Mouse (Mus musculus): ENCODE measurements around the gene Wnt3. TPM values are rescaled to one million over a fixed set of nuclear protein-coding genes. Genes with fewer than 3 reads are reported as not detected.

The Wnt3 gene
- polyA plus RNA-seq, 1 experiment from 2014 or later: 9.8 TPM

DNA sequence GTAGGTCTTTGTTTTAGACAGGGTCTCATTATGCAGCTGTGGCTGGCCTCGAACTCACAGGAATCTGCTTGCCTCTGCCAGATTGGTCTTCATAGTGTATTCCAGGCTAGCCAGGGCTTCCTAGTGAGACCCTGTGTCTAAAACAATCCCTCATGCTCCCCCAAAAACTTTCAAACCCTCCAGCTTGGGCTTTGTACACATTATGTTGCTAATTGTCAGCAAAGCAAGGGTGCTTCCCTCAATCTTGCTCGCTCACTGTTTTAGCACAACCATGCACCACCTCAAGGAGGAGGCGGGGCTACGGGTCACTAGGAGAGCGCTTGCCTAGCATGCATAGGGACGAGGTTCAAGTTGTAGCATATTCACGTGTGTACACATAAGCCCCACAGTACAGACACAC, 54.9 kb downstream of the Wnt3 start:
- Histone ChIP-seq H3K36me3 (peaks cover 42% of the 10 kb centered on the region), H3K27me3 (ENCODE audit: low read depth, poor library complexity, severe bottlenecking) (peaks cover 8% of the 10 kb centered on the region; the same call in 1 of the 2 replicates), H3K4me3 (no peak overlapping the region), H3K4me1 (peaks cover 43% of the 10 kb centered on the region), H3K9me3 (replicated peaks) (no peaks in the 10 kb centered on the region), H3K27ac (replicated peaks) (no peak overlapping the region)
- DNase-seq (ENCODE audit: low spot score): no peak
- 88% methylated on average over 7 of the region's 7 CpGs for WGBS

DNA sequence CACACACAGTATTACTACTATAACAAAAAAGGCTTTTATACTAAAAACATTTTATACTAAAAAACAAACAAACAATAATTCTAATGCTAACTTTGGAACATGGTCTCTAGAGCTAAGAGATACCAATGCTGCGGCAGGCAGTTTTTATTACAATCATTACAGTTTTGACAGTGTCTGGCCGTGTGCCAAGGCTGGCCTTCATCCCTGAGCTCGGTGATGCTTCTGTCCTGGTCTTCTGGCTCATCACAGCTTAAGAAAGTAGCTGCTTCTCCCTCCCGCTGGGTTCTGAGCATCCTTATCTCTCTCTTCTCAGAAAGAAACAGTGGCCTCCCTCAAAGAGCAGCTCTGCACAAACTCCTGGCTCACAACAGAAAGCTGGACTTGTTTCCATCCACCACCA, 56.0 kb downstream of the Wnt3 start:
- DNase-seq (ENCODE audit: low spot score): no peak
- peaks cover 43% of the 10 kb centered on the region for H3K4me1 ChIP-seq
- peak overlapping the region; percentile 14; the same call in 1 of the 2 replicates for H3K27ac ChIP-seq (replicated peaks)
- H3K36me3 ChIP-seq: peaks cover 31% of the 10 kb centered on the region
- WGBS: 80% methylated on average over 4 of the region's 4 CpGs
- H3K27me3 ChIP-seq (ENCODE audit: low read depth, poor library complexity, severe bottlenecking): peaks cover 8% of the 10 kb centered on the region; the same call in 1 of the 2 replicates
- no peaks in the 10 kb centered on the region for H3K9me3 ChIP-seq (replicated peaks)
- H3K4me3 ChIP-seq: no peak overlapping the region

DNA sequence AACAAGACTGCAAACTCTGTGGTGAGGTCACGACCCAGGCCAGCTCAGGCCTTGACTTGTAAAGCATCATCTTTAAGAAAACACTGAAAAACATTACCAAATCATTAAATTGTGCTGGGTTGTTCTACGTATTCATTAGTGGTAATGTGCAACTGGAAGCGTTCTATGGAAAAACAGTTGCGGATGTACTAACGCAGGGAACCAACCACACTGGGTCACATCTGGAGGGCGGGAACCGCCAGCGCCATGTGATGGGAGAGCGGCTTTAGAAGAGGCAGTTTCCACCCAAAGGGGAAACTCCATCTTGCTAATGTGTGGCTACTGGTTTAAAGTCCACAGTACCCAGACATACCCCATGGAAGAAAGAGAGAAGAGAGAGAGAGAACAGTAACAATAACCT, 56.5 kb downstream of the Wnt3 start:
- H3K27me3 ChIP-seq (ENCODE audit: low read depth, poor library complexity, severe bottlenecking): peaks cover 8% of the 10 kb centered on the region; the same call in 1 of the 2 replicates
- peak overlapping the region; percentile 67 for H3K27ac ChIP-seq (replicated peaks)
- peaks cover 43% of the 10 kb centered on the region for H3K4me1 ChIP-seq
- peaks cover 26% of the 10 kb centered on the region for H3K36me3 ChIP-seq
- DNase-seq (ENCODE audit: low spot score): no peak
- 84% methylated on average over 9 of the region's 9 CpGs for WGBS
- no peaks in the 10 kb centered on the region for H3K9me3 ChIP-seq (replicated peaks)
- no peak overlapping the region for H3K4me3 ChIP-seq

DNA sequence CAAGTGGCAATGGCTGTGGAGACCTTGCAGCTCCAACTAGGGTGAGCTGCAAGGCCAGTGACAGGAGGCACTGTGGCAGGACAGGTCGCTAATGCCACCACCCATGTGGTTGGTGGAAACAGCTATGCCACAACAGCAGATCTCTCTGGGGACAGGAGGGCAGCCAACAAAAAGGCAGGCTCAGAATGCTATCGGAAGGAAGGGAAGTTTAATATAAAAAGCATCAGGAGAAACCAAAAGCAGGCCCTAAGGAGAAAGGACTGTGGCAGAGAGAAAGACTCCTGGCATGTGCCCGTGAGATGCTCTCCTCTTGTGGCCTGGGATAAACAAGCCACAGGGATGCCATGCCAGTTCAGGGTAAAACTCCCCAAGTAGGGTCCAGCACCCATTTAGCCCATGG, 57.8 kb downstream of the Wnt3 start:
- Histone ChIP-seq H3K27ac (replicated peaks) (peak overlapping the region; percentile 72), H3K4me1 (peaks cover 43% of the 10 kb centered on the region), H3K27me3 (ENCODE audit: low read depth, poor library complexity, severe bottlenecking) (peaks cover 8% of the 10 kb centered on the region; the same call in 1 of the 2 replicates), H3K4me3 (no peak overlapping the region), H3K9me3 (replicated peaks) (no peaks in the 10 kb centered on the region), H3K36me3 (peaks cover 15% of the 10 kb centered on the region)
- no peak for DNase-seq (ENCODE audit: low spot score)
- 71% methylated on average over 3 of the region's 3 CpGs for WGBS

DNA sequence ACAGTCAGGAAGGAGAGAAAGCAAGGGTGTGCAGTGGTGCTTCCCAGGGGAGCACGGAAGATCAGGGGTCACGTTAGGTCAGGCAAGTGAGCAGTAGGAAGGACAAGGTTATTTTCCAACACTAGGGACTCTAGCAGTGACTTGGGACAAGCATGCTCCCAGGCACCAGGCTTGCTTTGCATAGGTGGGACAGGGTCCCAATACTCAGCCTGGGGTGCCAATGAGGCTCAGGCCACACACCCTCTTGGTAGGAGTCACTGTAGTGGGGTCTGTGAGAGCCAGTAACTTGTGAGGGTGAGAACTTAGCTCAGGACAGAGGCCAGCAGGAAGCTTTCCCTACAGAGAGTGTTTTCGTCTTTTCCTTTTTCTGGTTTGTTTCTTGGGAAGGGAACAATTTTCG, 58.4 kb downstream of the Wnt3 start:
- Histone ChIP-seq H3K4me3 (no peak overlapping the region), H3K27me3 (ENCODE audit: low read depth, poor library complexity, severe bottlenecking) (peaks cover 8% of the 10 kb centered on the region; the same call in 1 of the 2 replicates), H3K36me3 (peaks cover 10% of the 10 kb centered on the region), H3K9me3 (replicated peaks) (no peaks in the 10 kb centered on the region), H3K4me1 (peaks cover 43% of the 10 kb centered on the region), H3K27ac (replicated peaks) (peak overlapping the region; percentile 72)
- DNase-seq (ENCODE audit: low spot score): no peak
- WGBS: 76% methylated on average over 4 of the region's 4 CpGs

DNA sequence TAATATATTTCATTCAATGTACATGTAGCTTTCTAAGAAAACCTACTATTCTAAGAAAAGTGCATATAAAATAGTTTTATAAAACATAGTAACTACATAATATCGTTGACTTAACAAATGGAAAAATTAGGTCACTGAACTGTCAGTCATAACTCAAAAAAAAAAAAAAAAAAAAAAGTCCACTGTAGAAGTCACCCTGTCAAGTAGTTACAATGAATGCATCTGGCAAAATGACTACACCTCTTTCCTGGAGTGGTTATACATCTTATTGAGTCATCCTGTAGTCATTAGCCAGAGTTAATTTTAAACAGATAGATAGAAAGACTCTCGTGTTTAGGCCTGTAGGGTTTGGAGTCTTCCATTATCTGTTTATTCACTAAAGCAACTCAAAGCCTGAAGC, 65.0 kb downstream of the Wnt3 start:
- Histone ChIP-seq H3K4me3 (no peak overlapping the region), H3K27me3 (ENCODE audit: low read depth, poor library complexity, severe bottlenecking) (0 out of 2 replicates have a peak, but pooled peaks cover 3% of the 10 kb centered on the region), H3K36me3 (peaks cover 8% of the 10 kb centered on the region), H3K27ac (replicated peaks) (0 out of 2 replicates have a peak overlapping the region, but pooled peaks have one; percentile 85), H3K4me1 (peaks cover 29% of the 10 kb centered on the region), H3K9me3 (replicated peaks) (no peaks in the 10 kb centered on the region; the same call in 1 of the 2 replicates)
- WGBS: 89% methylated on average over 2 of the region's 2 CpGs
- no peak for DNase-seq (ENCODE audit: low spot score)

DNA sequence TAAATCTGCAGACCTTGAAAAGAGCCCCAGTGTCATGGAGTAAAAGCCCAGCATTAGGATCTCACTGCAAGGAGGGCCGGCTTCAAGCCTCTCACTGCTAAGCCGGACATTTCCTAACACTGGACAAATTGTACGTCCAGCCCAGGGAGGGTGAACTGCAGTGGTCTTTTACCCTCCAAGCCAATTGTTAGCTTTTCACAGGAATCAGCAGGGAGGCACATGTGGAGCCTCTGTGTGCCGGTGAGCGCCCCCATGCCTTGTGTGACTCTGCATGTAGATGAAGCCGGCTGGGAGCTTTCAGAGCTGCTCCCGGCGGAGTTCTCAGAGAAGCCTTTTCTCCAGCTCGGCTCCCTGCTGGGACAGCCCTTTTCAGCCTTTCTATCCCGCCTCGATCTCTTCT, 66.9 kb downstream of the Wnt3 start:
- H3K4me1 ChIP-seq: peaks cover 29% of the 10 kb centered on the region
- H3K4me3 ChIP-seq: peak overlapping the region; percentile 29
- H3K27me3 ChIP-seq (ENCODE audit: low read depth, poor library complexity, severe bottlenecking): 0 out of 2 replicates have a peak, but pooled peaks cover 3% of the 10 kb centered on the region
- DNase-seq (ENCODE audit: low spot score): peak; percentile 88
- peak overlapping the region; percentile 85 for H3K27ac ChIP-seq (replicated peaks)
- peaks cover 13% of the 10 kb centered on the region for H3K36me3 ChIP-seq
- WGBS: 0% methylated on average over 11 of the region's 11 CpGs
- no peaks in the 10 kb centered on the region; the same call in 1 of the 2 replicates for H3K9me3 ChIP-seq (replicated peaks)

DNA sequence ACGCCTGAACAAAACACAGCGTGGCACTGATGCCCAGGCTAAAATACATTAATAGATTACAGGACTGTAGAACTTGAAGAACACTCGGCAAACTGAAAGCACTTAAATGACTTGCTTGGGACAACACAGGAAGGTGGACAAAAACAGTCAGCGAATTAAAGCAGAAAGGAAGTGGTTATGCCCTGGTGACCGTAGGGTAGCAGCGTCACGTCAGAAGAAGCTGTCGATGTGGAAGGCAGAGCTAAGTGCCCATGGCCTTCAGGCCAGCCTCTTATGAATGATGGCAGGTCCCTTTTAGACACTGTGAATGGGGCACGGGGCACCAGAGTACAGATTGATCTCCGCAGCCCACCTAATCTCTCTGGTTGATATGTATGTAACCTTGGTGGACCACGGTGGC, 74.3 kb downstream of the Wnt3 start:
- H3K4me1 ChIP-seq: peaks cover 17% of the 10 kb centered on the region
- no peaks in the 10 kb centered on the region for H3K27me3 ChIP-seq (ENCODE audit: low read depth, poor library complexity, severe bottlenecking)
- DNase-seq (ENCODE audit: low spot score): no peak
- H3K36me3 ChIP-seq: peaks cover 30% of the 10 kb centered on the region
- WGBS: 93% methylated on average over 11 of the region's 11 CpGs
- no peaks in the 10 kb centered on the region for H3K9me3 ChIP-seq (replicated peaks)
- H3K4me3 ChIP-seq: no peak overlapping the region
- H3K27ac ChIP-seq (replicated peaks): 0 out of 2 replicates have a peak overlapping the region, but pooled peaks have one; percentile 10

DNA sequence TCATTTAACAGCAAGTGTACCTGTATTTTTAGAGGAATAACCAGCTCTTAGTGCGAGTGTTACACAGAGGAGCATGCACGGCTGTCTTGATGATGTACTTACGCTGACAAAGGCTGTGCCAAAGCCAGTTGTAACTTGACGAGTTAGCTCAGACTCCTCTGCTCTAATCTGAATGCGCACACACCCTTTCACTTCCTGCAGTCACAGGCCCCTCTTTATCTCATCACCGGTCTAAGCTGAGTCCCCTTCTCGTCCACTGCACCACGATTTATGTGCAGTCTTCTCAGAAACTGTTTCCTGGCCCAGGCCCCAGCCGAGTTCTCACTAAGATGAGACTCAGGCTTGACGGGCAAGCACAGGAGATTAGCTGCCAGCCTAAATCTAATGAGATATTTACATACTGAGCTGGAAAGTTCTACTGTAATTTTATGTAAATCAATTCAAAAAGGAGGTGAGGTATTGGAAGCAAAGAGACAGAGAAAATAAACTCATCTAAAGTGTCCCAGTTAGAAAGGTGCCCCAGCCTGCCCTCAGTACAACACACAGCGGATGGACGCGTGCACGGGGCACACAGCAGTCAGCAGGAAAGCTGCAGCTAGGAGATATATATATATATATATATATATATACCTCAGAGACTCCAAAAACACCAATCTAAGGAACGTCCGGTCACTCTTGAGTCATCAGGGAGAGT, 78.8 kb downstream of the Wnt3 start:
- no peak for DNase-seq (ENCODE audit: low spot score)
- no peaks in the 10 kb centered on the region for H3K27me3 ChIP-seq (ENCODE audit: low read depth, poor library complexity, severe bottlenecking)
- H3K4me3 ChIP-seq: no peak overlapping the region
- H3K4me1 ChIP-seq: peaks cover 46% of the 10 kb centered on the region
- peaks cover 21% of the 10 kb centered on the region for H3K36me3 ChIP-seq
- 54% methylated on average over 16 of the region's 16 CpGs for WGBS
- H3K9me3 ChIP-seq (replicated peaks): no peaks in the 10 kb centered on the region
- peak overlapping the region; percentile 76 for H3K27ac ChIP-seq (replicated peaks)

DNA sequence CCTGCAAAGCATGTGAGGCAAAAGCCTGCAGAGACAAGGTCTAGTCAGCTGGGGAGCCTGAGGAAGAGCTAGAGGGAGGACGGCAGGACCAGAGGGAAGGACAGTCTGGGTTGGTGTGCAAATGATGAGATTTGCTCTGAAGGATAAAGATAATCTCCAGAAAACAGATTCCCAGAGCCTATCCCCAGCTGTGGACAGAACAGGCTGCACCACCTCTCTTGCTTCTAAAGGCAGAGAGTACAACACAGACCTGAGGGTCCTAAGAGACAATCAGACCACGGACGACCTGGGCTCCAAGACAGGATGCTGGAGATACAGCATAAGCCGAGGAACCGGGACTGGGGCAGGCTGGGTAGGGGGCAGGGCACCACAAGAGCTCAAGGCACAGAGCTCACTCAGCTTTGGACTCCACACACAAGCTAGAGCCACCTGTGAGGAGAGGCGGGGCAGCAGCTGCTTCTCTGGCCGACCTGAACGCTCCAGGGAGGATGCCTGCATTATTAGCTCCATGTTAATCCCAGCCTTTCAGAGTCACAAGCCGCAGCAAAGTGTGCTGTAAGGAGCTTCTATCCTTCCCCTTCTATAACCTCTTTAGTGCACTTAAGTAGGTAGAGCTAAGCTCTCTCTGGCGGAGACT, 79.5 kb downstream of the Wnt3 start:
- Histone ChIP-seq H3K36me3 (peaks cover 23% of the 10 kb centered on the region), H3K27ac (replicated peaks) (peak overlapping the region; percentile 76)
- peak; percentile 50 for DNase-seq (ENCODE audit: low spot score)

DNA sequence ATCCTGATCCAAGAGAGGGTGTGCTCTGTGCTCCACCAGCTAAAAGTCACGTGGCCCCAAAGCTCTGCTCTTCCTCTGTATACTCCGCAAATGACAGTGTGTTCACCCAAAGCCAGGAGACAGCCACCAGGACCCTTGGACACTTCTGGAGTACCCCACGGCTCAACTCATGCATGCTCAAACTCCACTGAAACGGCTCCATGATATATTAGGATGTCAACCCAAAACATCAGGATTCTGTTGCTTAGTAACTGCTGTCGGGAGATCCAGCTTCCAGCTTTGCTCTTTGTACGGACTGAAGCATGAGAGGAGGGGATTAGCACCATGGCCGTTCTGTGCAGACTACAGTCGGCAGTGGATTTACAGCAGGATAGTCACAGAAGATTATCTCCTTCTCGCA, 80.3 kb downstream of the Wnt3 start:
- peak overlapping the region; percentile 76 for H3K27ac ChIP-seq (replicated peaks)
- peaks cover 55% of the 10 kb centered on the region for H3K4me1 ChIP-seq
- no peaks in the 10 kb centered on the region for H3K9me3 ChIP-seq (replicated peaks)
- WGBS: 26% methylated on average over 9 of the region's 9 CpGs
- H3K4me3 ChIP-seq: peak overlapping the region; percentile 33
- H3K27me3 ChIP-seq (ENCODE audit: low read depth, poor library complexity, severe bottlenecking): no peaks in the 10 kb centered on the region
- DNase-seq (ENCODE audit: low spot score): peak; percentile 58
- H3K36me3 ChIP-seq: peaks cover 29% of the 10 kb centered on the region

More for the DNA sequence above, 79.5 kb downstream of the Wnt3 start:
- Histone ChIP-seq H3K4me3 (peak overlapping the region; percentile 33; the same call in 1 of the 2 replicates), H3K4me1 (peaks cover 48% of the 10 kb centered on the region), H3K27me3 (ENCODE audit: low read depth, poor library complexity, severe bottlenecking) (no peaks in the 10 kb centered on the region), H3K9me3 (replicated peaks) (no peaks in the 10 kb centered on the region)
- 14% methylated on average over 10 of the region's 10 CpGs for WGBS

DNA sequence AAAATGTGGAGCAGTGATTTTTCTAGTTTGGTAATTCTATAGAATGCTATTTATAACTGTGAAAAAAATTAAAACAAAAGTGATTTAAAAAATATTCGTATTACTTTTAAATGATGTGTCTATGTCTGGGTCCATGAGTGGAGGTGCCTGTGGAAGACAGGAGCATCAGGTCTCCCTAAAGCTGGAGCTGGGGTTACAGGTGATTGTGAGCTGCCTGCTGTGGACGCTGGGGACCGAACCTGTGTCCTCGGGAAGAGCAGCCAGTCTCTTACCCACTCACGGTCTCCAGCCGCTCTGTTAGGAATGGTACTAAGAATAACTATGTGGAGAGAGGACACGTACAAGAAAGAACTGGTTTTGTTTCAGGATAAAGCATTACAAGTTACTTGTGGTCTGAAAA, 82.7 kb downstream of the Wnt3 start:
- H3K27ac ChIP-seq (replicated peaks): no peak overlapping the region
- no peak for DNase-seq (ENCODE audit: low spot score)
- no peak overlapping the region for H3K4me3 ChIP-seq
- peaks cover 45% of the 10 kb centered on the region for H3K36me3 ChIP-seq
- no peaks in the 10 kb centered on the region for H3K9me3 ChIP-seq (replicated peaks)
- 91% methylated on average over 7 of the region's 7 CpGs for WGBS
- H3K27me3 ChIP-seq (ENCODE audit: low read depth, poor library complexity, severe bottlenecking): no peaks in the 10 kb centered on the region
- H3K4me1 ChIP-seq: peaks cover 68% of the 10 kb centered on the region

DNA sequence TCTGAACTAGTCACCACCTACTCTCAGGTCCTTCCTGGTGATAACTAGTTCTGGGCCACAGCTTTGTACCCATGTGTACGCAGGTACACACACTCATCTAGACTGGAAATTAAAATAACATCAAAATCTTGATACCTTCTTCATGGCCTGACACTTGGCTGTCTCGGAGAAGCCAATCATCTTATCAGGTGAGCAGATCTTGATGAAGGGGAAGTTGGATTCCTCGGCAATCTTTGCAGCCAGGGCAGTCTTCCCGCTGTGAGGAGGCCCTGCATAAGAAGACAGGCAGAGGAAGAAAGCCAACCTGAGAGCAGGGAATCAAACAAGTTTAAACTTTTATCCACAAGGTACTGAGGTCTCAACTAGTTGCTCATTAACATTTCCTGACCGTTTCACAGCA, 84.8 kb downstream of the Wnt3 start:
- WGBS: 69% methylated on average over 5 of the region's 5 CpGs
- H3K4me1 ChIP-seq: peaks cover 53% of the 10 kb centered on the region
- H3K27ac ChIP-seq (replicated peaks): no peak overlapping the region
- no peaks in the 10 kb centered on the region for H3K9me3 ChIP-seq (replicated peaks)
- DNase-seq (ENCODE audit: low spot score): no peak
- H3K36me3 ChIP-seq: peaks cover 58% of the 10 kb centered on the region
- no peaks in the 10 kb centered on the region for H3K27me3 ChIP-seq (ENCODE audit: low read depth, poor library complexity, severe bottlenecking)
- no peak overlapping the region for H3K4me3 ChIP-seq

Data from midbrain, embryonic 10.5 days (tissue).